In the genomic region with DNA sequence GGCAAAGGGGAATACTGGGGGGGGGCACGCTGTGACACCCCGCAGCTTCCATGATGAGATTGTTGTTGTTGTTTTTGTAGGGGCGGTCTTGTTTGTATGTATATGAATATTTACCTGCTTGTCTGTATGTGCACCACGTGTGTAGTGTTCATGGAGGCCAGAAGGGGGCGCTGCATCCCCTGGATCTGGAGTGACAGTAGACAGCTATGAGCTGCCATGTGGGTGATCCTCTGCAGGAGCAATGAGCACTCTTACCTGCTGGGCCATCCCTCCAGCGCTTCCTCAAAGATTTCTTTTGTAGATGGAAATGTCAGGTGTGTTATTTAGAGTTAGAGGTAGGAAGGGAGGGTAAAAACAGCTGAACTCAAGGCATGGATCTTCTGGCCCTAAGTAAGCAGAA, we compare ENCODE assay signal across 17 mouse cellular contexts. TPM values are rescaled to one million over a fixed set of nuclear protein-coding genes. Genes with fewer than 3 reads are reported as not detected.
A peak's percentile ranks its signal among the peaks of the same experiment; 100 is the strongest.
DNase-seq lines count a peak whose midpoint lies in the region; ATAC-seq and TF ChIP-seq lines count a peak whose summit lies in the region.
"Had no signal": no experiment of that assay in that cellular context is flagged by ENCODE, and none has a peak within 500 bp of the region (broad histone marks: within the 10 kb centered on the region; RNA-seq: fewer than 3 reads in every experiment).

No protein-coding gene starts in this region.

- H3K36me3 ChIP-seq in intestine, postnatal 0 days (ENCODE audit: control insufficient read depth, insufficient read depth), result no peaks in the 10 kb centered on the region
- H3K36me3 ChIP-seq in intestine, embryonic 16.5 days (ENCODE audit: control insufficient read depth, insufficient read depth, low read length), result no peaks in the 10 kb centered on the region
- H3K36me3 ChIP-seq: limb, embryonic 13.5 days had no signal

- no peak overlapping the region for H3K4me2 ChIP-seq in intestine, postnatal 0 days (replicated peaks; ENCODE audit: low read depth)
- no peak overlapping the region for H3K4me2 ChIP-seq in intestine, embryonic 16.5 days (ENCODE audit: low read depth, low read length)
- H3K4me2 ChIP-seq: heart, embryonic 11.5 days; limb, embryonic 13.5 days had no signal

- no peaks in the 10 kb centered on the region for H3K9me3 ChIP-seq in intestine, postnatal 0 days (ENCODE audit: control insufficient read depth)
- no peaks in the 10 kb centered on the region for H3K9me3 ChIP-seq in intestine, embryonic 16.5 days (ENCODE audit: control insufficient read depth, low read length)
- H3K9me3 ChIP-seq: limb, embryonic 13.5 days had no signal

- DNase-seq in right cerebral cortex, postnatal 14 days, result peak; percentile 0
- no peak for DNase-seq in right cerebral cortex, adult 2 months (ENCODE audit: low spot score in 2 of 2)
- DNase-seq in R1 (ENCODE audit: low read depth, low spot score), result peak; percentile 80
- DNase-seq in urinary bladder, adult 18-20 months (ENCODE audit: low spot score in 2 of 2), result no peak
- DNase-seq in right cerebral cortex, postnatal 10 days (ENCODE audit: low spot score in 2 of 2), result no peak

- 78% methylated on average over 6 of the region's 6 CpGs for WGBS in intestine, postnatal 0 days
- 72% methylated on average over 6 of the region's 6 CpGs for WGBS in intestine, embryonic 16.5 days

- H3K9ac ChIP-seq in intestine, postnatal 0 days (ENCODE audit: low read depth, low read length), result no peak overlapping the region
- H3K9ac ChIP-seq in intestine, embryonic 16.5 days (ENCODE audit: low read depth, low read length), result no peak overlapping the region
- H3K9ac ChIP-seq: limb, embryonic 13.5 days had no signal

- no peaks in the 10 kb centered on the region for H3K27me3 ChIP-seq in intestine, postnatal 0 days (replicated peaks; ENCODE audit: control insufficient read depth, insufficient read depth, low read length)
- H3K27me3 ChIP-seq in intestine, embryonic 16.5 days (replicated peaks; ENCODE audit: control insufficient read depth, insufficient read depth, low read length), result no peaks in the 10 kb centered on the region
- H3K27me3 ChIP-seq: limb, embryonic 13.5 days had no signal

- no peak for ATAC-seq in intestine, postnatal 0 days
- ATAC-seq in intestine, embryonic 16.5 days, result no peak
- 0 out of 2 replicates have a peak, but pooled peaks have one; percentile 59 for ATAC-seq in megakaryocyte-erythroid progenitor cell, adult 5-6 weeks (replicated peaks; ENCODE audit: low FRiP score, low TSS enrichment, poor library complexity, severe bottlenecking)

- no peaks in the 10 kb centered on the region for H3K4me1 ChIP-seq in intestine, postnatal 0 days (replicated peaks; ENCODE audit: control insufficient read depth, insufficient read depth, low read length)
- no peaks in the 10 kb centered on the region for H3K4me1 ChIP-seq in intestine, embryonic 16.5 days (ENCODE audit: control insufficient read depth, insufficient read depth, low read length)
- H3K4me1 ChIP-seq: limb, embryonic 13.5 days had no signal

- H3K27ac ChIP-seq in intestine, postnatal 0 days (ENCODE audit: low read depth, low read length), result no peak overlapping the region
- no peak overlapping the region for H3K27ac ChIP-seq in intestine, embryonic 16.5 days (ENCODE audit: low read length)
- H3K27ac ChIP-seq: limb, embryonic 13.5 days had no signal

- peak; percentile 54 for TF ChIP-seq CTCF in intestine, postnatal 0 days (IDR thresholded peaks at IDR 0.05; ENCODE audit: low read depth)

- no peak overlapping the region for H3K4me3 ChIP-seq in intestine, postnatal 0 days (ENCODE audit: low read depth, low read length)
- H3K4me3 ChIP-seq in intestine, embryonic 16.5 days (ENCODE audit: low read length), result no peak overlapping the region
- H3K4me3 ChIP-seq: erythroblast, embryonic 14.5 days; limb, embryonic 13.5 days had no signal

RNA-seq across cellular contexts. Expression of gene Olfr70, which starts 2.8 kb away (rescaled TPM):
- not detected in 2 replicates for polyA plus RNA-seq in intestine, postnatal 0 days (2015; fragmentation: Nextera tagmentation; extraction: Ambion mirVana)
- polyA plus RNA-seq in intestine, embryonic 16.5 days (2015; fragmentation: Nextera tagmentation; extraction: Ambion mirVana), result not detected in 2 replicates
- not detected in 2 replicates for total RNA-seq in megakaryocyte-erythroid progenitor cell, adult 5-6 weeks (2014; fragmentation: Nextera tagmentation)
- total RNA-seq in megakaryocyte-erythroid progenitor cell, adult 5-6 weeks (2017), result not detected in 2 replicates
- total RNA-seq: common myeloid progenitor, adult 5-6 weeks; layer of hippocampus, postnatal 10 days; megakaryocyte, adult 5-6 weeks had no signal
- polyA plus RNA-seq: erythroblast, embryonic 14.5 days; heart, embryonic 11.5 days; hindbrain, embryonic 11.5 days; kidney, embryonic 14.5 days; limb, embryonic 13.5 days; stomach, embryonic 14.5 days had no signal

RNA-seq across cellular contexts. Expression of gene Olfr71, which starts 6.6 kb away (rescaled TPM):
- polyA plus RNA-seq in intestine, postnatal 0 days (2015; fragmentation: Nextera tagmentation; extraction: Ambion mirVana), result not detected in 2 replicates
- polyA plus RNA-seq in intestine, embryonic 16.5 days (2015; fragmentation: Nextera tagmentation; extraction: Ambion mirVana), result not detected in 2 replicates
- total RNA-seq in megakaryocyte-erythroid progenitor cell, adult 5-6 weeks (2014; fragmentation: Nextera tagmentation), result not detected in 2 replicates
- total RNA-seq in megakaryocyte-erythroid progenitor cell, adult 5-6 weeks (2017), result not detected in 2 replicates
- total RNA-seq: common myeloid progenitor, adult 5-6 weeks; layer of hippocampus, postnatal 10 days; megakaryocyte, adult 5-6 weeks had no signal
- polyA plus RNA-seq: erythroblast, embryonic 14.5 days; heart, embryonic 11.5 days; hindbrain, embryonic 11.5 days; kidney, embryonic 14.5 days; limb, embryonic 13.5 days had no signal

RNA-seq across cellular contexts. Expression of gene Hrct1, which starts 23.5 kb away (rescaled TPM):
- polyA plus RNA-seq in intestine, postnatal 0 days (2015; fragmentation: Nextera tagmentation; extraction: Ambion mirVana), result 1.6 and 2.1 TPM in 2 replicates
- 1.1 TPM in 2 replicates for polyA plus RNA-seq in intestine, embryonic 16.5 days (2015; fragmentation: Nextera tagmentation; extraction: Ambion mirVana)
- total RNA-seq in megakaryocyte-erythroid progenitor cell, adult 5-6 weeks (2014; fragmentation: Nextera tagmentation), result not detected in 2 replicates
- not detected in 2 replicates for total RNA-seq in megakaryocyte-erythroid progenitor cell, adult 5-6 weeks (2017)
- total RNA-seq: common myeloid progenitor, adult 5-6 weeks; megakaryocyte, adult 5-6 weeks had no signal
- polyA plus RNA-seq: erythroblast, embryonic 14.5 days had no signal

RNA-seq across cellular contexts. Expression of gene Spaar, which starts 26.4 kb away (rescaled TPM):
- 0.47 and 0.51 TPM in 2 replicates for polyA plus RNA-seq in intestine, postnatal 0 days (2015; fragmentation: Nextera tagmentation; extraction: Ambion mirVana)
- 0.12 and 0.15 TPM in 2 replicates for polyA plus RNA-seq in intestine, embryonic 16.5 days (2015; fragmentation: Nextera tagmentation; extraction: Ambion mirVana)
- total RNA-seq in megakaryocyte-erythroid progenitor cell, adult 5-6 weeks (2014; fragmentation: Nextera tagmentation), result not detected in 2 replicates
- total RNA-seq in megakaryocyte-erythroid progenitor cell, adult 5-6 weeks (2017), result not detected in 2 replicates
- total RNA-seq: common myeloid progenitor, adult 5-6 weeks; megakaryocyte, adult 5-6 weeks had no signal
- polyA plus RNA-seq: erythroblast, embryonic 14.5 days had no signal

RNA-seq across cellular contexts. Expression of gene Fam221b, which starts 34.5 kb away (rescaled TPM):
- polyA plus RNA-seq in intestine, postnatal 0 days (2015; fragmentation: Nextera tagmentation; extraction: Ambion mirVana), result 6.0 and 6.7 TPM in 2 replicates
- polyA plus RNA-seq in intestine, embryonic 16.5 days (2015; fragmentation: Nextera tagmentation; extraction: Ambion mirVana), result 1.6 and 2.2 TPM in 2 replicates
- total RNA-seq in megakaryocyte-erythroid progenitor cell, adult 5-6 weeks (2014; fragmentation: Nextera tagmentation), result not detected in 2 replicates
- total RNA-seq in megakaryocyte-erythroid progenitor cell, adult 5-6 weeks (2017), result 0.15 and 0.28 TPM in 2 replicates

Comparison
In these comparisons a context has a peak if more than half of its experiments do, and no peak if none do; other contexts are left out.
1. DNase-seq: peak in right cerebral cortex, postnatal 14 days (single experiment) and R1 (single experiment); none in right cerebral cortex, adult 2 months (0 of 2), urinary bladder, adult 18-20 months (0 of 2) and right cerebral cortex, postnatal 10 days (0 of 2).